Mouse (Mus musculus) midbrain, embryonic 16.5 days (tissue): ENCODE data around the gene Serpinb6b. TPM values are rescaled to one million over a fixed set of nuclear protein-coding genes. Genes with fewer than 3 reads are reported as not detected.
"Not testable (repeated sequence)": the region's sequence is repeated elsewhere in the genome, so short reads cannot be mapped to it uniquely, and the experiment has no call there.

Experiments used
- ATAC-seq: fragments of 200-750 bp; cut with Nextera tagmentation; 2 replicates; pipeline ENCODE4 v1.8.0; 2017; ENCODE audit warnings: moderate TSS enrichment
- H3K27ac ChIP-seq: fragments of 300-500 bp; sonication (generic); 2 replicates; pipeline ENCODE4 v1.5.1; 2014; ENCODE audit warnings: mild to moderate bottlenecking, low read length, mixed read lengths
- H3K27me3 ChIP-seq: fragments of 300-500 bp; sonication (generic); 2 replicates; pipeline ENCODE4 v1.6.1; 2014; ENCODE audit warnings: low read depth, low read length, mixed read lengths; ENCODE audit not compliant: control insufficient read depth, insufficient read depth
- H3K36me3 ChIP-seq: fragments of 300-500 bp; sonication (generic); 2 replicates; pipeline ENCODE4 v1.6.1; 2014; ENCODE audit warnings: mild to moderate bottlenecking, low read length, moderate library complexity, mixed read lengths; ENCODE audit not compliant: control insufficient read depth, insufficient read depth
- H3K4me1 ChIP-seq: fragments of 300-500 bp; sonication (generic); 2 replicates; pipeline ENCODE4 v1.6.1; 2014; ENCODE audit warnings: mild to moderate bottlenecking, low read length, mixed read lengths; ENCODE audit not compliant: control insufficient read depth, insufficient read depth
- H3K4me2 ChIP-seq: fragments of 300-500 bp; sonication (generic); 2 replicates; pipeline ENCODE4 v1.6.1; 2014; ENCODE audit warnings: mild to moderate bottlenecking, low read length, mixed read lengths
- H3K4me3 ChIP-seq: fragments of 300-500 bp; sonication (generic); 2 replicates; pipeline ENCODE4 v1.5.1; 2014; ENCODE audit warnings: low read depth, mild to moderate bottlenecking, low read length, moderate library complexity, mixed read lengths
- H3K9ac ChIP-seq: fragments of 300-500 bp; sonication (generic); 2 replicates; pipeline ENCODE4 v1.6.1; 2014; ENCODE audit warnings: low read depth, low read length, mixed read lengths
- H3K9me3 ChIP-seq: fragments of 300-500 bp; sonication (generic); replicated peaks from 2 replicates; pipeline ENCODE4 v1.6.1; 2014; ENCODE audit warnings: mild to moderate bottlenecking, low read length, mixed read lengths; ENCODE audit not compliant: control insufficient read depth, poor library complexity, severe bottlenecking
- WGBS: fragments of 180-500 bp; shearing (Covaris S2); extraction: QIAGEN DNeasy Blood & Tissue Kit; methylation state at CpG from one replicate; pipeline ENCODE4 v1.1.7; 2014; 5-methylcytosine and 5-hydroxymethylcytosine counted together
- polyA plus RNA-seq: library from polyadenylated mRNA; unstranded; fragments of >200 nt; fragmentation: Nextera tagmentation; extraction: Ambion mirVana; gene quantifications from 2 replicates; pipeline ENCODE4 v1.2.1, GENCODE M21; 2015

Serpinb6b gene
- polyA plus RNA-seq, 1 experiment from 2014 or later: 2.0 TPM

DNA sequence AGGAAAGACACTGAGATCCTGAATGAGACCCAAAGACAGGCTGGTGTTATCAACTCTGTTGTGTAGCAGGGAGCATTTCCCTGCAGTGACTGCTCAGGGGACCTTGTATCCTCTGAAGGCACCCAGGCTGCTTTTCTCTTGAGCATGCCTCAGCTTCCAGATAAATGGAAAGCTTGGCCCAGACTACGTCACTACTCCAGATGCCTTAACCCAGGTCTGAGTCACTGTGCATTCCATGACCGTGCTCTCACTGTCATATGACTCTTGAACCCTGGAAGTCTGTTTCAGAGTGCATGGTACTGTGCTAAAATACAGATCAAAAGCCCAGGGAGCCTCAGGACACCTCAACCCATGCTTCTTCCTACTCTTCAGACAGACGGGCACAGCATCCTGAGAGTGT lies 25.8 kb upstream of the Serpinb6b start:
- H3K9ac ChIP-seq, H3K4me2 ChIP-seq, ATAC-seq, H3K4me1 ChIP-seq, H3K36me3 ChIP-seq, H3K27ac ChIP-seq, H3K9me3 ChIP-seq, H3K27me3 ChIP-seq, H3K4me3 ChIP-seq: not testable (repeated sequence)
- WGBS: 79% methylated on average over 3 of the region's 3 CpGs

DNA sequence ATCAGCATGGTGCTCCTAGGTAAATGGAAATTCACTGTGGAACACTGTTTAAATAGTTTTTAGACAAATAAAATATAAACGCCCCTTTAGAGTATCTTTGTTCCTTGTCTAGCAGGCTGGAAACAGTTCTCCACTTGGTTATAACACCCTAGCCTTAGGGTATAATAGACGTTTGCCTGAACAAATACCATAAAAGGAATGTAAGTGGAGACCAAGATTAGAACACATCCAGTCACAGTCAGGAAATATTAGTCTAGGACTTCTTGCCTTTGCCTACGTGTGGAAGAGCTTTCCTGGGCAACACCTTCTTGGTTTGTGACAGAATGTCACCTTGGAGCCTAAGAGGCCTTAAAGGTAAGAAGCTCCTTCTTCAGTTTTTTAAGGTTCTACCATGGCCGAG lies 8.5 kb upstream of the Serpinb6b start:
- no peaks in the 10 kb centered on the region for H3K36me3 ChIP-seq
- H3K9ac ChIP-seq: no peak overlapping the region
- H3K27me3 ChIP-seq: no peaks in the 10 kb centered on the region
- H3K4me3 ChIP-seq: no peak overlapping the region
- ATAC-seq: no peak
- no peaks in the 10 kb centered on the region for H3K4me1 ChIP-seq
- no peak overlapping the region for H3K27ac ChIP-seq
- no peaks in the 10 kb centered on the region for H3K9me3 ChIP-seq
- no peak overlapping the region for H3K4me2 ChIP-seq
- 73% methylated on average over 4 of the region's 4 CpGs for WGBS

DNA sequence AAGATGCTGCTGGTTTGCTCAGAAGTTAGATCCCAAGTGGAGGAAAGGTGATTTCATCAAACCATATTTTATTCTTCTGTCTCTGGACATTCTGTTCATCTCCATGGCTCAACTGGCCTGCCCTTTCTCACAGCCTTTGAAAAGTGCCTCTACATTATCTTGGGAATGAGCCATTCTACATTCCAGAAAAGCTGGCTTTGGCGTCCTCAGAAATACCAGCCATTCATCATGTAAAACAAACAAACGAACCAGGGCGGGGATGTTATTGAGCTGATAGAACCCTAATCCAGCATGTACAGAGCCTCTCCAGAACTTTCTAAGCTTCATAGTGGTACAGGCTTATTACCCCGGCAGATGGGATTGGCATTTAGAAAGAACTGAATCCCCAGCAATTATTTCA lies 7.1 kb upstream of the Serpinb6b start:
- no peak for ATAC-seq
- H3K4me2 ChIP-seq: no peak overlapping the region
- WGBS: 82% methylated on average over 4 of the region's 4 CpGs
- no peak overlapping the region for H3K4me3 ChIP-seq
- no peaks in the 10 kb centered on the region for H3K4me1 ChIP-seq
- no peak overlapping the region for H3K9ac ChIP-seq
- H3K27me3 ChIP-seq: no peaks in the 10 kb centered on the region
- H3K27ac ChIP-seq: no peak overlapping the region
- H3K9me3 ChIP-seq: no peaks in the 10 kb centered on the region
- H3K36me3 ChIP-seq: no peaks in the 10 kb centered on the region

DNA sequence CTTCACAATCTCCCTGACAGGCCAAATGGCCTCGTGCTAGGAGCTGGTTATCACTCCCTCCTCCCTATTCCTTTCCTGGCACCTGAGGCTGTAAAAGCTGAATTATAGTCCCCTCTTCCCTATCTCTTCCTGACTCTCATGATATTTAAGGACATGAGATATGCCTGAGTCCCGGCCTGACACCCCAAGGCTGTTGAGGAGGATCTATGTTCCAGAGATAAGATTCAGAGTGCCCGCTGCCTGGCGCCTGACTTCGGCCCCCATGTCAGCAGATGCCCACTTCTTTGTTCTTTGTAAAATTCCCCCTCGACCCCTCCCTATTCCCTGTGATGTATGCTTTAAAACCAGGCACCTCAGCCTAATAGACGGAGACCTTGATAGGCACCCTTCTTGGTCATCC lies 6.5 kb upstream of the Serpinb6b start:
- 90% methylated on average over 7 of the region's 7 CpGs for WGBS
- not testable (repeated sequence) for H3K27ac ChIP-seq, H3K4me2 ChIP-seq, H3K27me3 ChIP-seq, H3K36me3 ChIP-seq, H3K9ac ChIP-seq, H3K4me1 ChIP-seq, H3K4me3 ChIP-seq, H3K9me3 ChIP-seq, ATAC-seq

DNA sequence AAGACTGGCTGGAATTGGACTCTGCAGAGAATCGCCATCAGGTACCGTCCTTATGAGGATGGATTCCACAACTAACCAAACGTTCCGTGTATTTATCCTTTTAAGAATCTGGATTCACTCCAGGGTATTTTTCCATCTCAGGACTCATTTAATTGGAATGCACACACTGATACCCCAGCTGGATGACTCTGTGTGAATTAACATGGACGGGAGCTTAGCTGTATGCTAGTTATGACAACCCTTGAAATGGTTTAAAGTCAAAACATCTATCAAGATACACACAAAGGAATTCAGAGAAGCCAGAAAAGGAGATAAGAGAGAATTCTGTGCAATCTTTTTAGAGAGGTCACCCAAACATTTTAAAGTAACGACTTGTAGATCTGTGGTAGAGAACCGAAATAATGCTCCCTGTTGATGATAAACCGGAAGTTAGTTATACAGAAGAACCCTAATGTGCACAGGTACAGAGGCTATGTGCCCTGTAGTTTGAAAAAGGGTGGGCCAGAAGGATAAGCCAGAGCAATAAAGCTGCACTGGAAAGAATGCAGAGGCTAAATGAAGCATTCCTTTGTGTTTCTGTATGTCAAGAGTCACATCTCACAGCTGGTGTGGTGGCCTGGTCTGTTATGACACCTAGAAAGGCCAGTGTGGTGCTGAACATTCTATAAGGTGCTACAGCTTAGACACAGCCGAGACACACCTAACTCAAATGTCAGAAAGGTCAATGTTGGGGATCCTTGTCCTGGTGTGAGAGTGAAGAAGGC lies 837 bp upstream of the Serpinb6b start:
- no peak overlapping the region for H3K9ac ChIP-seq
- no peaks in the 10 kb centered on the region for H3K27me3 ChIP-seq
- H3K4me3 ChIP-seq: no peak overlapping the region
- no peaks in the 10 kb centered on the region for H3K4me1 ChIP-seq
- ATAC-seq: no peak
- no peaks in the 10 kb centered on the region for H3K36me3 ChIP-seq
- no peak overlapping the region for H3K27ac ChIP-seq
- WGBS: 85% methylated on average over 9 of the region's 9 CpGs
- no peaks in the 10 kb centered on the region for H3K9me3 ChIP-seq
- no peak overlapping the region for H3K4me2 ChIP-seq

DNA sequence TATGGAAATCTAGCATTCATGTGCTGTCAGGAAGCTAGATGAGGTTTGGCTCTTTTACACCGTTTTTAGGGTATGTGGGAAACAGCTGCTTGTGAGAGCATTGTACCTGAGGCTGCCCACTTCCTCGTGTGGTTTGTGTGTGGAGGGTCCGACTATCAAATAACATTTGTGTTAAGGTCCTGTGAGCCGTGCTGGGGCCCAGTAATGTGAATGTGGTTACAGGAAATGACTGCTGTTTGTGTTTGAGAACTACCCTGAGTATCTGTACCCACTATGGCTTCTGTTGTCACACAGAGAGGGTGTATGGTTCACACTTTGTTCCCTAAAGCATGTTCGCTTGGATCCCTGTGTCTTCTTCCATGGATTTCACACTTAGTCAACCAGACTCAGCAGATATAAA lies 1.1 kb downstream of the Serpinb6b start:
- no peaks in the 10 kb centered on the region for H3K27me3 ChIP-seq
- no peak overlapping the region for H3K9ac ChIP-seq
- no peaks in the 10 kb centered on the region for H3K36me3 ChIP-seq
- H3K27ac ChIP-seq: no peak overlapping the region
- H3K4me2 ChIP-seq: no peak overlapping the region
- H3K4me3 ChIP-seq: no peak overlapping the region
- no peaks in the 10 kb centered on the region for H3K9me3 ChIP-seq
- 84% methylated on average over 5 of the region's 5 CpGs for WGBS
- H3K4me1 ChIP-seq: no peaks in the 10 kb centered on the region
- no peak for ATAC-seq

DNA sequence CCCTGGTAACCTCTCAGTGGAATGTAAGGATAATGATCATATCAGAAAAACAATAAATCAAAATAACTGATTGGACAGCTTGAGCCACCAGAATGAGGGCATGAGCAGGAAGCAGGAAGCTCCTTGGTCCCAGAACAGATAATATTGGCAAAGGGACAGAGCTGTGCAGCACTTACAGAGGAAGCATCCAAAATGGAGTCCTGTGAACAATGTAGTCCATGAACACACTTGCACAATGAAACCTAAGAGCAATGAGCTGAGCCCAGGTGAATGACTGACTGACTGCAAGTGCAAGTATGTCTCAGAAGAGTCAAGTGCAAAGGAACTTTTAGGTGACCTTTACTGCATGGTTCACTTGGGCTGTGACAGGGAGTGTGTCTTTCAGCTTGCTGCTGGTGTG lies 2.2 kb downstream of the Serpinb6b start:
- no peak overlapping the region for H3K4me2 ChIP-seq
- H3K27me3 ChIP-seq: no peaks in the 10 kb centered on the region
- ATAC-seq: no peak
- no peak overlapping the region for H3K9ac ChIP-seq
- no peak overlapping the region for H3K27ac ChIP-seq
- no peak overlapping the region for H3K4me3 ChIP-seq
- no peaks in the 10 kb centered on the region for H3K36me3 ChIP-seq
- H3K4me1 ChIP-seq: no peaks in the 10 kb centered on the region
- no peaks in the 10 kb centered on the region for H3K9me3 ChIP-seq

DNA sequence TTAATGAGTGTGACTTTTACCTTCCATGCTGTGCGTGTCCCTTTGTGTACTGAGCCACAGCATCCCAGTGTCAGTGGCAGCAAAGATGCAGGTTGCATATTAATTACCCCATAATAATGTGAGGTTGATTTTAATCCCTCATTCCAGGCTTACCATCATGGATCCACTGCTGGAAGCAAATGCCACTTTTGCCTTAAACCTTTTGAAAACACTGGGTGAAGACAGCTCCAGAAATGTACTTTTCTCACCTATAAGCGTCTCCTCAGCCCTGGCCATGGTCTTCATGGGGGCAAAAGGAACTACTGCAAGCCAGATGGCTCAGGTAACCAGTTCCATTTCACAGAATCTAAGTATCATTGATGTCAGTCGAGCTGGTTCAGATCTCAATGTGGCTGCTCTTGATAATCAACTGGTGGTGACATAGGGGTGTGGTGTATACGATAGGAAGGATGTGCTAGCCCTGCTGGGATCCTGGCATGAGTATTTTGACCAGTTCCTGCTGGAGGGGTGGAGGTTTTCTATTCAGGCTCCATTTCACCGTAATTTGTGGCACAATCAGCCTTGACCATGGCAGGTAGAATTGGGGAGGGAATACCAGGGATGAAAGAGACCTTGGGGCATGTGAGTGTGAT lies 3.5 kb downstream of the Serpinb6b start:
- Histone ChIP-seq H3K4me2 (no peak overlapping the region), H3K27ac (no peak overlapping the region), H3K27me3 (no peaks in the 10 kb centered on the region), H3K4me3 (no peak overlapping the region), H3K4me1 (no peaks in the 10 kb centered on the region), H3K36me3 (no peaks in the 10 kb centered on the region), H3K9me3 (no peaks in the 10 kb centered on the region), H3K9ac (no peak overlapping the region)
- WGBS: 77% methylated on average over 5 of the region's 5 CpGs
- no peak for ATAC-seq

DNA sequence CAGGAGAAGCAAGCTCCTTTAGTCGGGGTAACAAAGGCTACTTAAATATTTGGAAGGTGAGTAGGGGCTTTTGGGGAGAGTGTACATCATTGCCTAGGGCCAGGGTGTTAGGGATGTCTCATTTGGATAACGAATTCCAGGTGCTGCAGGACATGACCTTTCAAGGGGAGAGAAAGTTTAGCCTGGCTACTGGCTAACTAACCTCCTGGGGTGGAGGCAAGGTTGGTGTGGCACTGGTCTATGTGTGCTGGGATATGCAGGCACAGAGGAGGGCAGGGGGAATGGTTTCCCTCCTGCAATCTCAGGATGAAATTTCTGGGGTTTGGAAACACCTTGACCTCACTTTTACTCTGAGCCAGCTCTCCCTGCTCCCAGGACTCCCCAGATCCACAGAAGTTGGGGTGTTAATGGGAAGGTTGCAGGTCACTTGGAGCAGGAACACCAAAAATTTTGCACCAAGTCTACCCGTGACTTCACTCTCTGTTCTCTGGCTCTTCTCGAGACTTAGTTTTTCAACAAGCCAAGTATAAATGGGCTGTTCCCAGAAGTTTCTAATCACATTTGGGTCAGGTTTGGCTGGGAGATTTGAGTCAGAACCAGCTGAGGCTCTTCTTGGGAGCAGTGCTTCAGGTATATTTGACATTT lies 4.1 kb downstream of the Serpinb6b start:
- ATAC-seq: no peak
- no peaks in the 10 kb centered on the region for H3K27me3 ChIP-seq
- H3K27ac ChIP-seq: no peak overlapping the region
- H3K4me2 ChIP-seq: no peak overlapping the region
- 76% methylated on average over 4 of the region's 4 CpGs for WGBS
- H3K4me1 ChIP-seq: no peaks in the 10 kb centered on the region
- no peak overlapping the region for H3K9ac ChIP-seq
- H3K4me3 ChIP-seq: no peak overlapping the region
- H3K9me3 ChIP-seq: no peaks in the 10 kb centered on the region
- no peaks in the 10 kb centered on the region for H3K36me3 ChIP-seq
